Mouse (Mus musculus) heart, adult 2 months (tissue): ENCODE data around the gene Prpf38b.

ENCODE experiments used
- CTCF ChIP-seq: fragments of 200-600 bp; IDR thresholded peaks from 2 replicates; pipeline ENCODE4 v1.8.1; 2022; ENCODE audit warnings: antibody characterized with exemption, mild to moderate bottlenecking, moderate library complexity
- EP300 ChIP-seq: fragments of 200-500 bp; IDR thresholded peaks from 2 replicates; pipeline ENCODE4 v1.6.1; 2011; ENCODE audit warnings: low read depth, low read length, control low read depth; ENCODE audit not compliant: insufficient read depth
- POLR2A ChIP-seq: fragments of 200-500 bp; IDR thresholded peaks from 2 replicates; pipeline ENCODE4 v1.6.1; 2011; ENCODE audit warnings: mild to moderate bottlenecking, low read depth, low read length, control low read depth; ENCODE audit not compliant: insufficient read depth

DNA sequence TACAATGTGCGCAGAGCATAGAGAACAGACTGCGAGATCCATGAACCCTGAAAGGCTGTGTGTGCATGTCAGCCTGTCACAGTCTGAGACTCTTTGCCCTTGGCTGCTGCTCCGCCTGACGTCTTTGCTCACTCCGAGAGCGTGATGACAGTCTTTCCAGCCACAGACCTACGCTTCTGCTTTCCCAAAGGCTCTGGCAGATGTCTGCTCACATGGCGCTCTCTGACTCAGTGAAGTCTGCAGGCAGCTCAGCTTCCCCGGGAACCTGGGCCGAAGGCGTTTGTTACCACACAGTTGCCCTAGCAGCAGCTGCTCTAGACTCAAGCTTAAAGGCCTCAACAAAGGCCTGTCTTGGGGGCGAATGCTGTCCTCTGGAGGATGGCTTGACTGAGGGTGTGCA is 56.2 kb downstream of the Prpf38b start:
- TF ChIP-seq POLR2A (0 out of 2 replicates have a peak, but pooled peaks have one; percentile 25), CTCF (no peak), EP300 (peak; percentile 37; the same call in 1 of the 2 replicates)
